Comparison of ENCODE assay signal across 9 mouse cellular contexts in the genomic region with DNA sequence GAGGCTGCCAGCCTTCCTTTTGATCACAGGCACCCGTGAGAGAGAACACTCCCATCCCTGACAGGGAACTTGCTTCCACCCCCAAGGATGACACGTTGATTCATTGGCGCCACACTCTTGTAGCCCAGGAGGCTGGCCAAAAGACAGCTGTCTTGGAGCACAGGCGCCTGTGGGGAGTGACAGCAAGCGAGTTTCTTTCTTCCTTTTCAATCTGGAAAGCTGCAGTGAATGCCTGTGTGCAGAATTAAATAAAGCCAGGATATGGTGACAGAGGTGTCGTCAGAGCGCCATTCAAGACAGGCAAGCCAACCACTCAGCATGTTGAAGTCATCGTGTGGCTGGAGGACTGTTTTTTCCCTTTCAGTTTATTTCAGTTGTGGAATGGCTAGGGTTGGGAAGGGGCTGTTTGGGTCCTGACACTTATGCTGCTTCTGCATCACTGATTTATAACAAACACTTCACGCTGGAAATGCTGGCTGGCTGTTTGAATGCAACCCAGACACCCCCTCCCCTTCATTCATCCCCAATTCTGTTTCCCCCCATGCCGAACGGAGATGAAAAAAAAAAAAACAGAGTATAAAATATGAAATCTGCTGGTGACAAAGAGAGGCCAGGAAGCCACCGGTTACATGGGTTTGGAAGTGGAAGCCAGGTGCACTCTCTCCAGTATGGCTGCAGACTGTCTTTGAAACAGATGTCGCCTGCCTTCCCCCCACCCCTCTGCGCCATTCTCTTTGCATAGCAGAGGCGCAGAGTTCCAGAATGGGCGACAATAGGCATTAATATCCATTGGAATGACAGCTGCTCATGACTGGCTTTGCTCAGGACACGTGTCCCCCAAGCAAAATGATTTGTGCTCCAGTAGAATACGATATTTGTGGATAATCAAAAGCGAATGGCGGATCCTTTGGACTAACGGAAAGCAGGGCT. TPM values are rescaled to one million over a fixed set of nuclear protein-coding genes. Genes with fewer than 3 reads are reported as not detected.
DNase-seq lines count a peak whose midpoint lies in the region; ATAC-seq and TF ChIP-seq lines count a peak whose summit lies in the region.
"Had no signal": no experiment of that assay in that cellular context is flagged by ENCODE, and none has a peak within 500 bp of the region (broad histone marks: within the 10 kb centered on the region; RNA-seq: fewer than 3 reads in every experiment).

No protein-coding gene starts in this region.

- no peak overlapping the region for H3K4me3 ChIP-seq in intestine, embryonic 15.5 days (replicated peaks)
- H3K4me3 ChIP-seq in intestine, embryonic 16.5 days (ENCODE audit: low read length), result no peak overlapping the region
- H3K4me3 ChIP-seq in forebrain, embryonic 16.5 days (replicated peaks; ENCODE audit: low read length), result no peak overlapping the region
- H3K4me3 ChIP-seq in midbrain, embryonic 12.5 days, result no peak overlapping the region
- no peak overlapping the region for H3K4me3 ChIP-seq in liver, embryonic 12.5 days
- H3K4me3 ChIP-seq: embryonic facial prominence, embryonic 13.5 days had no signal

- DNase-seq in brain, embryonic 14.5 days (ENCODE audit: low read depth), result peak; percentile 86
- DNase-seq in ovary, postnatal 14 days (ENCODE audit: low spot score), result no peak
- DNase-seq in ovary, postnatal 10 days (ENCODE audit: low spot score), result no peak

- no peak for ATAC-seq in intestine, embryonic 15.5 days
- no peak for ATAC-seq in intestine, embryonic 16.5 days
- ATAC-seq in forebrain, embryonic 16.5 days, result peak; percentile 78
- ATAC-seq in midbrain, embryonic 12.5 days (ENCODE audit: low FRiP score, low read depth), result peak; percentile 70
- ATAC-seq in liver, embryonic 12.5 days, result no peak

- no peaks in the 10 kb centered on the region for H3K4me1 ChIP-seq in intestine, embryonic 15.5 days (replicated peaks)
- H3K4me1 ChIP-seq in intestine, embryonic 16.5 days (ENCODE audit: control insufficient read depth, insufficient read depth, low read length), result 0 out of 2 replicates have a peak, but pooled peaks cover 4% of the 10 kb centered on the region
- H3K4me1 ChIP-seq in forebrain, embryonic 16.5 days (replicated peaks; ENCODE audit: control insufficient read depth, insufficient read depth, low read length), result peaks cover 13% of the 10 kb centered on the region
- H3K4me1 ChIP-seq in midbrain, embryonic 12.5 days, result peaks cover 20% of the 10 kb centered on the region
- peaks cover 10% of the 10 kb centered on the region; the same call in 1 of the 2 replicates for H3K4me1 ChIP-seq in liver, embryonic 12.5 days

- no peak overlapping the region for H3K9ac ChIP-seq in intestine, embryonic 15.5 days
- H3K9ac ChIP-seq in intestine, embryonic 16.5 days (ENCODE audit: low read depth, low read length), result no peak overlapping the region
- no peak overlapping the region for H3K9ac ChIP-seq in forebrain, embryonic 16.5 days (replicated peaks; ENCODE audit: low read depth, low read length)
- no peak overlapping the region; the same call in 1 of the 2 replicates for H3K9ac ChIP-seq in midbrain, embryonic 12.5 days (replicated peaks)
- H3K9ac ChIP-seq in liver, embryonic 12.5 days, result no peak overlapping the region
- H3K9ac ChIP-seq: embryonic facial prominence, embryonic 13.5 days had no signal

- WGBS in intestine, embryonic 15.5 days, result 41% methylated on average over 21 of the region's 21 CpGs
- 50% methylated on average over 21 of the region's 21 CpGs for WGBS in intestine, embryonic 16.5 days
- WGBS in forebrain, embryonic 16.5 days, result 19% methylated on average over 21 of the region's 21 CpGs
- 46% methylated on average over 21 of the region's 21 CpGs for WGBS in midbrain, embryonic 12.5 days
- 66% methylated on average over 21 of the region's 21 CpGs for WGBS in liver, embryonic 12.5 days (ENCODE audit: insufficient replicate concordance)

- H3K9me3 ChIP-seq in intestine, embryonic 15.5 days, result no peaks in the 10 kb centered on the region
- H3K9me3 ChIP-seq in intestine, embryonic 16.5 days (ENCODE audit: control insufficient read depth, low read length), result no peaks in the 10 kb centered on the region
- H3K9me3 ChIP-seq in forebrain, embryonic 16.5 days (ENCODE audit: control insufficient read depth, low read length), result no peaks in the 10 kb centered on the region
- no peaks in the 10 kb centered on the region for H3K9me3 ChIP-seq in midbrain, embryonic 12.5 days
- no peaks in the 10 kb centered on the region for H3K9me3 ChIP-seq in liver, embryonic 12.5 days (replicated peaks)
- H3K9me3 ChIP-seq: embryonic facial prominence, embryonic 13.5 days had no signal

- no peak overlapping the region for H3K27ac ChIP-seq in intestine, embryonic 15.5 days
- H3K27ac ChIP-seq in intestine, embryonic 16.5 days (ENCODE audit: low read length), result no peak overlapping the region
- peak overlapping the region; percentile 45; the same call in 1 of the 2 replicates for H3K27ac ChIP-seq in forebrain, embryonic 16.5 days (ENCODE audit: low read length)
- peak overlapping the region; percentile 65 for H3K27ac ChIP-seq in midbrain, embryonic 12.5 days (replicated peaks)
- H3K27ac ChIP-seq in liver, embryonic 12.5 days, result no peak overlapping the region
- H3K27ac ChIP-seq: embryonic facial prominence, embryonic 13.5 days had no signal

- TF ChIP-seq CTCF in brain, embryonic 14.5 days (IDR thresholded peaks at IDR 0.05; ENCODE audit: borderline replicate concordance, extremely low read depth, insufficient read depth, insufficient read length), result no peak

- H3K27me3 ChIP-seq in intestine, embryonic 15.5 days (replicated peaks), result no peaks in the 10 kb centered on the region
- no peaks in the 10 kb centered on the region for H3K27me3 ChIP-seq in intestine, embryonic 16.5 days (replicated peaks; ENCODE audit: control insufficient read depth, insufficient read depth, low read length)
- no peaks in the 10 kb centered on the region for H3K27me3 ChIP-seq in forebrain, embryonic 16.5 days (replicated peaks; ENCODE audit: control insufficient read depth, insufficient read depth, low read length)
- no peaks in the 10 kb centered on the region for H3K27me3 ChIP-seq in midbrain, embryonic 12.5 days
- no peaks in the 10 kb centered on the region for H3K27me3 ChIP-seq in liver, embryonic 12.5 days (replicated peaks)
- H3K27me3 ChIP-seq: embryonic facial prominence, embryonic 13.5 days had no signal

- H3K4me2 ChIP-seq in intestine, embryonic 15.5 days (replicated peaks), result peak overlapping the region; percentile 3; the same call in 1 of the 2 replicates
- no peak overlapping the region for H3K4me2 ChIP-seq in intestine, embryonic 16.5 days (ENCODE audit: low read depth, low read length)
- H3K4me2 ChIP-seq in forebrain, embryonic 16.5 days (ENCODE audit: low read length), result peak overlapping the region; percentile 32
- H3K4me2 ChIP-seq in midbrain, embryonic 12.5 days (replicated peaks), result peak overlapping the region; percentile 29
- H3K4me2 ChIP-seq in liver, embryonic 12.5 days, result no peak overlapping the region
- H3K4me2 ChIP-seq: embryonic facial prominence, embryonic 13.5 days had no signal

- H3K36me3 ChIP-seq in intestine, embryonic 15.5 days, result no peaks in the 10 kb centered on the region
- H3K36me3 ChIP-seq in intestine, embryonic 16.5 days (ENCODE audit: control insufficient read depth, insufficient read depth, low read length), result no peaks in the 10 kb centered on the region
- no peaks in the 10 kb centered on the region for H3K36me3 ChIP-seq in forebrain, embryonic 16.5 days (ENCODE audit: control insufficient read depth, insufficient read depth)
- no peaks in the 10 kb centered on the region for H3K36me3 ChIP-seq in midbrain, embryonic 12.5 days
- H3K36me3 ChIP-seq in liver, embryonic 12.5 days, result no peaks in the 10 kb centered on the region
- H3K36me3 ChIP-seq: embryonic facial prominence, embryonic 13.5 days had no signal

- TF ChIP-seq POLR2A in brain, embryonic 14.5 days (IDR thresholded peaks at IDR 0.05; ENCODE audit: borderline replicate concordance, extremely low read depth, insufficient read depth, insufficient read length, poor library complexity, severe bottlenecking), result no peak

RNA-seq across cellular contexts. Expression of gene Nrp2, which starts 20.4 kb away (rescaled TPM):
- polyA plus RNA-seq in intestine, embryonic 15.5 days (2015; fragmentation: Nextera tagmentation; extraction: Ambion mirVana), result 28.3 and 31.1 TPM in 2 replicates
- polyA plus RNA-seq in intestine, embryonic 16.5 days (2015; fragmentation: Nextera tagmentation; extraction: Ambion mirVana), result 23.0 and 23.7 TPM in 2 replicates
- polyA plus RNA-seq in brain, embryonic 14.5 days (2012; rRNA removed), result 53.3 and 66.5 TPM in 2 replicates
- polyA plus RNA-seq in forebrain, embryonic 16.5 days (2015; fragmentation: Nextera tagmentation; extraction: Ambion mirVana), result 31.1 and 43.9 TPM in 2 replicates
- 20.7 and 26.0 TPM in 2 replicates for polyA plus RNA-seq in midbrain, embryonic 12.5 days (2016; fragmentation: Nextera tagmentation; extraction: Ambion mirVana)
- polyA plus RNA-seq in liver, embryonic 12.5 days (2016; fragmentation: Nextera tagmentation; extraction: Ambion mirVana), result 2.0 and 2.5 TPM in 2 replicates

Comparison
In these comparisons a context has a peak if more than half of its experiments do, and no peak if none do; other contexts are left out.
1. H3K4me2 ChIP-seq: peak in intestine, embryonic 15.5 days (single experiment), forebrain, embryonic 16.5 days (single experiment) and midbrain, embryonic 12.5 days (single experiment); none in intestine, embryonic 16.5 days (single experiment) and liver, embryonic 12.5 days (single experiment).
2. ATAC-seq: peak in forebrain, embryonic 16.5 days (single experiment) and midbrain, embryonic 12.5 days (single experiment); none in intestine, embryonic 15.5 days (single experiment), intestine, embryonic 16.5 days (single experiment) and liver, embryonic 12.5 days (single experiment).
3. H3K27ac ChIP-seq: peak in forebrain, embryonic 16.5 days (single experiment) and midbrain, embryonic 12.5 days (single experiment); none in intestine, embryonic 15.5 days (single experiment), intestine, embryonic 16.5 days (single experiment) and liver, embryonic 12.5 days (single experiment).